Mouse (Mus musculus): Measurements from ENCODE around the gene Gmds.

Gene Gmds

GRCm38 (mm10) chr13:31810693-31811541, 527.6 kb downstream of the Gmds start:
- no peak for DNase-seq (ENCODE audit: low read depth)

DNA sequence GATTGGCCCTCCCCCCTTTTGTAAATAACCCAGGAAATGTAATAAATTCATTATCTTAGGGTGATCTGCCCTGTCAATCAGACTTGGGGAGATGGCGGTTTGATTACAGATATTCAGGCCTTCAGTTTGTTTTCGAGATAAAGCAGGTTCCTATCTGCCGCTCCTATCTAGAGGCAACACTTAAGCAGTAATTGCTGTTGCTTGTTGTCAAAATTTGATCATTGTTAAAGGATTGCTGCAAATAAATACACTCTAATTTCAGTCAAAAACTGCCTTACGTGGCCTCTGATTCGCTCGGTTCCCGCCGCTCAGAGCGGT, 528.2 kb downstream of the Gmds start:
- DNase-seq (ENCODE audit: low read depth), result no peak

DNA sequence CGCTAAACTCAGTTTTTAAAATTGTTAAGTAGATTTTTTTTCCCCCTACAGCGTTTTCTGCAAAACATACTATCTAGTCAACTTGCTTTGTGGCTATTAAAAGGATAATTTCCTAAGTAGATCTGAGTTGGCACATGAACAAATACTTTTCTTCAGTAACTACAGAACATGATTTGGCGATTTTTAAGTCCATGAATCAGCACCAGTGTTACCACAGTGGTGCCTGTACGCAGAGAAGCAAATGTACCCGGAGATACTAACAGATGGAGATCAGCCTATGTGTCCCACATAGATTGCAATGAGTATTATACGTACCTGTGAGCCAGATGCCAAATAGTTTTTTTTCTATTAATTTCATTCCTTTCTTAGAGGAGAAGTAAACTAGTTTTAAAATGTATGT, 528.8 kb downstream of the Gmds start:
- no peak for DNase-seq (ENCODE audit: low read depth)

- DNase-seq (ENCODE audit: low read depth), result no peak
Measured at GRCm38 (mm10) chr13:31808804-31809420, 529.6 kb downstream of the Gmds start.

DNA sequence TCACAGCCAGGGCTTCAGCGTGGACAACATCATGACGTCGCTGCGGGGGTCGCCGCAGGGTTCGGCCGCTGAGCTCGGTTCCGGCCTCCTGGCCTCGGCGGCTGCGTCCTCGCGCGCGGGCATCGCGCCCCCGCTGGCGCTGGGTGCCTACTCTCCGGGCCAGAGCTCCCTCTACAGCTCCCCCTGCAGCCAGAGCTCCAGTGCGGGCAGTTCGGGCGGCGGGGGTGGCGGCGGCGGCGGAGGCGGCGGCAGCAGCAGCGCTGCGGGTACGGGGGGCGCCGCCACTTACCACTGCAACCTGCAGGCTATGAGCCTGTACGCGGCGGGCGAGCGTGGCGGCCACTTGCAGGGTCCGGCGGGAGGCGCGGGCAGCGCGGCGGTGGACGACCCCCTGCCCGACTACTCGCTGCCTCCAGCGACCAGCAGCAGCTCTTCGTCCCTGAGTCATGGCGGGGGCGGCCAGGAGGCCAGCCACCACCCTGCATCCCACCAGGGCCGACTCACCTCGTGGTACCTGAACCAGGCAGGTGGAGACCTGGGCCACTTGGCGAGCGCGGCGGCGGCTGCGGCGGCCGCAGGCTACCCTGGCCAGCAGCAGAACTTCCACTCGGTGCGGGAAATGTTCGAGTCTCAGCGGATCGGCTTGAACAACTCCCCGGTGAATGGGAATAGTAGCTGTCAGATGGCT, 530.3 kb downstream of the Gmds start:
- no peak for DNase-seq (ENCODE audit: low read depth)

DNA sequence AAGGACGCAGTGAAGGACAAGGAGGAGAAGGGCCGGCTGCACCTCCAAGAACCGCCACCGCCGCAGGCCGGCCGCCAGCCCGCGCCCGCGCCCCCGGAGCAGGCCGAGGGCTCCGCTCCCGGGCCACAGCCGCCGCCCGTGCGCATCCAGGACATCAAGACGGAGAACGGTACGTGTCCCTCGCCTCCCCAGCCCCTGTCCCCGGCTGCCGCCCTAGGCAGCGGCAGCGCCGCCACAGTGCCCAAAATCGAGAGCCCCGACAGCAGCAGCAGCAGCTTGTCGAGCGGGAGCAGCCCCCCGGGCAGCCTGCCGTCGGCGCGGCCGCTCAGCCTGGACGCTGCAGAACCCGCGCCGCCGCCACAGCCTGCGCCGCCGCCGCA, 530.8 kb downstream of the Gmds start:
- no peak for DNase-seq (ENCODE audit: low read depth)

DNA sequence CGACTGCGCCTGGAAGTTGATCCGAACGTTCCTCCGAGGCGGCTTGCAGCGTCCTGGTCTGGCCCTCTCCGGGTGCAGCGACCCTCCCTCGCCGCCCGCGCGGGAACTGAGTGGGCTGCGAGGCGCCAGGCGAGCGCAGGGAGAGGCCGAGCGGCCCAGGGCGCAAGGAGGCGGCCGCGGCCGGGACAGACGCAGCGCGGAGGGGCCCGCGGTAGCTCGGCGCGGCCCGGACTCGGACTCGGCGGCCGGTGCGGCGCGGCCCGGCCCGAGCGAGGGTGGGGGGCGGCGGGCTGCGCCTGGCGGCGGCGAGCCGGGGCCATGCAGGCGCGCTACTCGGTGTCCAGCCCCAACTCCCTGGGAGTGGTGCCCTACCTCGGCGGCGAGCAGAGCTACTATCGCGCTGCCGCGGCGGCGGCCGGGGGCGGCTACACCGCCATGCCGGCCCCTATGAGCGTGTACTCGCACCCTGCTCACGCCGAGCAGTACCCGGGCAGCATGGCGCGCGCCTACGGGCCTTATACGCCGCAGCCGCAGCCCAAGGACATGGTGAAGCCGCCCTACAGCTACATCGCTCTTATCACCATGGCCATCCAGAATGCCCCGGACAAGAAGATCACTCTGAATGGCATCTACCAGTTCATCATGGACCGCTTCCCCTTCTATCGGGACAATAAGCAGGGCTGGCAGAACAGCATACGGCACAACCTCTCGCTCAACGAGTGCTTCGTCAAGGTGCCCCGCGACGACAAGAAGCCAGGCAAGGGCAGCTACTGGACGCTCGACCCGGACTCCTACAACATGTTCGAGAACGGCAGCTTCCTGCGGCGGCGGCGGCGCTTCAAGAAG, 531.4 kb downstream of the Gmds start:
- DNase-seq (ENCODE audit: low read depth), result no peak

DNA sequence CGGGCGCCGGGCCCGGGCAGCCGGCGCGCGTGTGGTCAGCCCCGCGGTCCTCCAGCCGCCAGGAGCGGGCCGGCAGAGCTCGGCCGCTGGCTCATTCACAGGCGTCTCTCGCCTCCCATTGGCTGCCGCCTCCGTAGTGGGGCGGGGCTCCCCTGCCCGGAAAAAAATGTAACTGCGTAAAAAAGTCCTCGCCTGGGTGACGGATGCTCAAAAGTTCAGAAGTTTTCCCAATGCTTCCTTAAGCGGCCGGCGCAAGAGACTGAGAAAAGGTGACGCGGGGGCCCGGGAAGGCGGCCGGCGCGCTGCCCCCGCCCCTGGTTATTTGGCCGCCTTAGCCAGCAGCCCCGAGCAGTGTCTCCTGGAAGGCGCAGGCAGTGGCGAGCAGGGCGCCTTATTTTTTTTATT, 532.1 kb downstream of the Gmds start, which contains the start of gene Foxc1:
TSS of gene Foxc1 (plus strand) at position 206 of the 405 bp plus-strand sequence.
- DNase-seq (ENCODE audit: low read depth), result no peak

DNA sequence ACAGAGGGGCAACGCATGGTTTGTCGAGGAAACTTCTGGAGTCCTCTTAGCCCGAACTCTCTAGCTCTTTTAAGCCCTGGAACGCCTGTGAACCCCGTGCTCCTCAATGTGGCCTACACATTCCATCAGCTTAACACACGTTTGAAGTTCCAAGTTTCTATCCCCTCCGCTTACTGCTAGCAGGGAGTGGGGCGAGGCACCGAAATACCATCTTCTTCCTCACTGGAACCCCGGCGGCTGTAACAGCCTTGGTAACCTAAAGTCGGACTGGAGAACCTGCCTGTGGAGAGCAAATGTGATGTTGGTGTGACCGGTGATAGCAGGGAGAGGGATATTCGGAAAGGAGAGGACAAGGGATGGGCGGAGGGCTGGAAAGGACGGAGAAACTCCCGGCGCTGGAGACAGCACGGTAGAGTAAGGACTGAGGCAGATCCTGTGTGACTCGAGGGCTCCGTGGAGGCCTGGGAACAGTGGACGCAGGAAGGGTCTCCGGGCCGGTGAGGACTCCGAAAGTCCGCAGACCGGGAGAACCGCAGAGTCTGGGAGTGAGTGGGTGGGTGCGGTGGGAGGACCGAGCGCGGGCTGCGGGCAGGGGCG, 532.6 kb downstream of the Gmds start:
- DNase-seq (ENCODE audit: low read depth), result no peak

GRCm38 (mm10) chr13:31804571-31804970, 534.0 kb downstream of the Gmds start:
- no peak for DNase-seq (ENCODE audit: low read depth)

DNA sequence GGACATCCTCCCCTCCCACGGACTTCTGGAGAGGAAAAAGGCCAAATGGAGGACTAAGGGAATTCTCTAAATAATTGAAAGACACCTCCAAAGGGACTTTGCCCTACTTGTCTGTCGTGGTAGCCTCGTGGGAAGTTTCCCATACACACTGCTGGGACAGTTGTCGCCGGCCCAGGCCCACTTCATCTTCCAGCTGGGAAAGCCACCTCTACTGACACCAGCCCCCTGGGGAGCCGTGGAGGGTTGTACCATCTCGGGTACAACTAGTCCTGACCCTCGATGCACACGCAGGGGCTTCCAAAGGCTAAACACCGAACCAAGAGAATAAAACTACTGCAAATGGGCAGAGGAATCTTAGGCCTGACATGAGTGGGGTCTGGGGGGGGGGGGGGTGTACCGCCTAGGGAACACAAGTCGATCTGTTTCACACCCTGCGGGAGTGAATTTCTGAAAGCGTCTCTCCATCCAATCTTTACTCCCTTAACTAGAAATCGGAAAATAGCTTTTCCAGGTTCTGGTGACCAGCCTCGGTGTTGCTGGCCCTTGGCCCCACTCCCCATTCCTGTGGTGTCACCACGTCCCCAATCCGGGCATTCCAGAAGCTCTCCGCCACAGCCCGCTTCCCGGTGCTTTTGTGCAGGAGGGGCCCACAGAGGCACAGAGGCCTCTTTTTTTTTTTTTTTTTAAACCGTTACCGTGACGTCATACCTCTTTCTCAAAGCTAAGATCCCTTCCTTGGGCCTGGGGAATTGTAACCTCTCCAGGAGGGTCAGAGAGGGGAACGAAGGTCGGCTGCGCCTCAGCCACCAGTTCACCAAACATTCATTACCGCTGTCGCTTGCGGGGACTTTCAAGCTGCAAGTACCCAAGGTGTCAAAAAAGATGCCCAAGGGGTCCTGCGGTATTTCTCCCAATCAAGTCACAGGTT, 535.1 kb downstream of the Gmds start:
- no peak for DNase-seq (ENCODE audit: low read depth)

DNA sequence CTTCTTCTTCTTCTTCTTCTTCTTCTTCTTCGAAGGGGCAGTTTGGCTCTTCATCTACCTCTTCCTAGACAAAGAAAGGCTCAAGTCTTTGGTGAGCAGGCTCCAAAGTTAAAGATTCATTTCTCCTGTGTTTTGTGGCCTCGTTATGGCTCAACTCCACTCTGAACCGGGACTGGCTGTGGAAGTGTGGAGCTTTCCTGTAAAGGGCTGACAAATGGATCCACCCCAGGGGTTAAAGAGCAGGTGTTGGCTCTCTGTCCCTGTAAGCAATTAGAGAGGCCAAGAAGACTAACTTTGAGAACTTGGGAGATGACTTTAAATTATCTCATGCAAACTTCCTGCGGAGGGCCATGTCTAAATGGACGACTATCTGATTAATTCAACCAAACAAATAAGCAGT, 536.1 kb downstream of the Gmds start:
- DNase-seq (ENCODE audit: low read depth), result no peak

- DNase-seq (ENCODE audit: low read depth), result no peak
Measured at GRCm38 (mm10) chr13:31801703-31802305, 536.7 kb downstream of the Gmds start.

- DNase-seq (ENCODE audit: low read depth), result no peak
Measured at GRCm38 (mm10) chr13:31800581-31801576, 537.7 kb downstream of the Gmds start.

- no peak for DNase-seq (ENCODE audit: low read depth)
Measured at GRCm38 (mm10) chr13:31798075-31798474, 540.5 kb downstream of the Gmds start.

- DNase-seq (ENCODE audit: low read depth), result no peak
Measured at GRCm38 (mm10) chr13:31797346-31797745, 541.2 kb downstream of the Gmds start.

GRCm38 (mm10) chr13:31793163-31793562, 545.4 kb downstream of the Gmds start:
- no peak for DNase-seq (ENCODE audit: low read depth)

- DNase-seq (ENCODE audit: low read depth), result no peak
Measured at GRCm38 (mm10) chr13:31792480-31793132, 545.9 kb downstream of the Gmds start.

Data from c-Kit-positive CD71-positive TER-119-negative erythroid progenitor cells, embryonic 14.5 days (primary cell).